In genomic region chr1:70795094-70795493, GRCm38 (mm10) we compare ENCODE assay signal across 28 mouse cellular contexts.
DNase-seq lines count a peak whose midpoint lies in the region; ATAC-seq and TF ChIP-seq lines count a peak whose summit lies in the region.
"Had no signal": no experiment of that assay in that cellular context is flagged by ENCODE, and none has a peak within 500 bp of the region (broad histone marks: within the 10 kb centered on the region; RNA-seq: fewer than 3 reads in every experiment).

No protein-coding gene starts in this region.

- in situ Hi-C loops in Patski (cut with MboI; ENCODE audit: low pct_unique_long_range_greater_than_20kb): loop anchor here (25.0 kb wide), 1 partner anchor 717 kb away; no protein-coding TSS in a partner anchor

- TF ChIP-seq EP300 in stomach, postnatal 0 days (optimal IDR thresholded peaks at IDR 0.05): no peak

- no peak for ATAC-seq in Patski
- ATAC-seq in stomach, postnatal 0 days (ENCODE audit: low FRiP score, low TSS enrichment): no peak
- ATAC-seq: forebrain, embryonic 15.5 days; hindbrain, postnatal 0 days; inflammation-experienced regulatory T-cells, adult 6 months; intestine, embryonic 16.5 days had no signal

- TF ChIP-seq CTCF in Patski (IDR thresholded peaks at IDR 0.05): no peak
- no peak for TF ChIP-seq CTCF in stomach, postnatal 0 days (IDR thresholded peaks at IDR 0.05; ENCODE audit: low read depth)

- CTCF ChIA-PET in Patski (lab: Charles Lee): no interaction called here

- no peaks in the 10 kb centered on the region for H3K36me3 ChIP-seq in stomach, postnatal 0 days (ENCODE audit: control insufficient read depth, insufficient read depth, low read length)
- H3K36me3 ChIP-seq: embryonic facial prominence, embryonic 10.5 days; embryonic facial prominence, embryonic 13.5 days; forebrain, embryonic 12.5 days; forebrain, embryonic 15.5 days; heart, embryonic 12.5 days; heart, embryonic 15.5 days; hindbrain, embryonic 10.5 days; hindbrain, embryonic 13.5 days had no signal

- H3K4me3 ChIP-seq in stomach, postnatal 0 days (ENCODE audit: low read depth, low read length): no peak overlapping the region
- H3K4me3 ChIP-seq: embryonic facial prominence, embryonic 10.5 days; embryonic facial prominence, embryonic 13.5 days; forebrain, embryonic 12.5 days; forebrain, embryonic 15.5 days; heart, embryonic 12.5 days; heart, embryonic 15.5 days; hindbrain, embryonic 10.5 days; hindbrain, embryonic 13.5 days had no signal

- DNase-seq in right cerebral cortex, adult 18-20 months: peak; percentile 5
- no peak for DNase-seq in right cerebral cortex, postnatal 25 days
- DNase-seq in Patski (ENCODE audit: low read depth, low spot score): peak; percentile 12
- DNase-seq in fibroblast of lung, adult 2 months (ENCODE audit: low read depth): peak; percentile 2
- no peak for DNase-seq in thymus, postnatal 0 days (ENCODE audit: low spot score)
- no peak for DNase-seq in stomach, postnatal 0 days (ENCODE audit: low spot score)
- DNase-seq: adrenal gland, adult 2 months; adrenal gland, postnatal 14 days; cerebellum, adult 11-12 months; cerebellum, adult 8-10 months; cerebellum, postnatal 10 days; cerebellum, postnatal 36 days; embryo, embryonic 11 days; gastrocnemius, postnatal 25 days; heart, adult 18-20 months; heart, postnatal 10 days; heart, postnatal 36 days had no signal

- H3K4me2 ChIP-seq in stomach, postnatal 0 days (replicated peaks; ENCODE audit: low read depth): no peak overlapping the region
- H3K4me2 ChIP-seq: embryonic facial prominence, embryonic 13.5 days; forebrain, embryonic 12.5 days; forebrain, embryonic 15.5 days; heart, embryonic 12.5 days; heart, embryonic 15.5 days; hindbrain, embryonic 13.5 days had no signal

- no peak overlapping the region for H3K9ac ChIP-seq in stomach, postnatal 0 days (ENCODE audit: low read length)
- H3K9ac ChIP-seq: embryonic facial prominence, embryonic 13.5 days; forebrain, embryonic 12.5 days; forebrain, embryonic 15.5 days; heart, embryonic 12.5 days; heart, embryonic 15.5 days; hindbrain, embryonic 13.5 days had no signal

- no peaks in the 10 kb centered on the region for H3K9me3 ChIP-seq in stomach, postnatal 0 days (ENCODE audit: control insufficient read depth, low read length)
- H3K9me3 ChIP-seq: embryonic facial prominence, embryonic 10.5 days; embryonic facial prominence, embryonic 13.5 days; forebrain, embryonic 12.5 days; forebrain, embryonic 15.5 days; heart, embryonic 12.5 days; heart, embryonic 15.5 days; hindbrain, embryonic 10.5 days; hindbrain, embryonic 13.5 days had no signal

- WGBS in stomach, postnatal 0 days: 81% methylated on average over 4 of the region's 4 CpGs

- POLR2A ChIA-PET in Patski (lab: Charles Lee): no interaction called here

- H3K27ac ChIP-seq in stomach, postnatal 0 days (replicated peaks): no peak overlapping the region
- H3K27ac ChIP-seq: embryonic facial prominence, embryonic 10.5 days; embryonic facial prominence, embryonic 13.5 days; forebrain, embryonic 12.5 days; forebrain, embryonic 15.5 days; heart, embryonic 15.5 days; hindbrain, embryonic 10.5 days; hindbrain, embryonic 13.5 days; hindbrain, postnatal 0 days had no signal

- H3K27me3 ChIP-seq in Patski: no peaks in the 10 kb centered on the region
- H3K27me3 ChIP-seq in stomach, postnatal 0 days (ENCODE audit: control insufficient read depth, insufficient read depth, low read length): no peaks in the 10 kb centered on the region
- H3K27me3 ChIP-seq: embryonic facial prominence, embryonic 13.5 days; forebrain, embryonic 12.5 days; forebrain, embryonic 15.5 days; heart, embryonic 12.5 days; heart, embryonic 15.5 days; hindbrain, embryonic 13.5 days had no signal

- H3K4me1 ChIP-seq in stomach, postnatal 0 days (replicated peaks; ENCODE audit: control insufficient read depth, insufficient read depth): no peaks in the 10 kb centered on the region
- H3K4me1 ChIP-seq: embryonic facial prominence, embryonic 10.5 days; embryonic facial prominence, embryonic 13.5 days; forebrain, embryonic 12.5 days; forebrain, embryonic 15.5 days; heart, embryonic 12.5 days; heart, embryonic 15.5 days; hindbrain, embryonic 10.5 days; hindbrain, embryonic 13.5 days had no signal

Comparison
In these comparisons a context has a peak if more than half of its experiments do, and no peak if none do; other contexts are left out.
1. DNase-seq: peak in right cerebral cortex, adult 18-20 months (single experiment), Patski (single experiment) and fibroblast of lung, adult 2 months (single experiment); none in right cerebral cortex, postnatal 25 days (single experiment), thymus, postnatal 0 days (single experiment) and stomach, postnatal 0 days (single experiment).